Mouse (Mus musculus): ENCODE results near the gene Ston2. TPM values are rescaled to one million over a fixed set of nuclear protein-coding genes. Genes with fewer than 3 reads are reported as not detected.

Gene Ston2
- polyA plus RNA-seq, 1 experiment from 2014 or later, result 8.1 TPM

DNA sequence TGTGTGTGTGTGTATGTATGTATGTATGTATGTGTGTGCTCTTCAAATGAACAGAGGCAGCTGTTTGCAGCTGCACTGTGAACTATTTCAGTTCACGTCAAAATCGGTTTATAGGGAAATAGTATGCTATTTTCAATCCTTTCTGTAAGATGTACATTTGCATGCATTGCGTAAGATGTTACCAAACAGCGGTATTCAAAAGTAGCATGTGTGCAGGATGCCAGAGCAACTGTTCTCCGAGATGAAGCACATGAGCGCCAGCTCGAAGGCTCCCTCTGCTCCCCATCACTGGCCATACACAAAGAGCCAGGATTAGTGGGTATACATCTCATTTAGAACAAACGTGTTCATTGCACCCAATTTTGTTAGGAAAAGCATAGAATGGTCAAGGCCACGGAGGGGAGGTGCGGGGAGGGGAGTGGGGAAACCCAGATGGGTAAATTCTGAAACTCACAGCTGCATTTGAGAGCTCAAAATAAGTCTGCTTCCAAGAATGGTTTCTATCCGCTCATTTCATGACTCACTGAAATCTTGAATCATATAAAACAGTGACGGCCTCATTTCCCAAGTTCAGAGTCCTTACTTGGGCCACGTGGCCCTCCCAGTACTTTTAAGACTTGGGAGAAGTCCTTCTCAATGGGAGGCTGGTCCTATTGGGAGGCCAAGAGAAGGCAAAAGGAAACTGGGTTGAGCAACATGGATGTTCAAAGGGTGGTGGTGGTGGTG is 15.2 kb upstream of the Ston2 start:
- H3K9me3 ChIP-seq (replicated peaks; ENCODE audit: low read length), result no peaks in the 10 kb centered on the region
- H3K27me3 ChIP-seq (ENCODE audit: insufficient read depth, low read length), result no peaks in the 10 kb centered on the region
- DNase-seq (ENCODE audit: low spot score) (no peak), ATAC-seq (replicated peaks; ENCODE audit: low FRiP score, low read depth) (no peak)
- no peak overlapping the region for H3K4me2 ChIP-seq (ENCODE audit: low read length)
- TF ChIP-seq CTCF (IDR thresholded peaks at IDR 0.05; ENCODE audit: low read depth), result no peak
- 85% methylated on average over 13 of the region's 13 CpGs for WGBS
- H3K36me3 ChIP-seq (ENCODE audit: insufficient read depth, low read length), result peaks cover 2% of the 10 kb centered on the region; the same call in 1 of the 2 replicates
- H3K27ac ChIP-seq, result no peak overlapping the region
- no peak overlapping the region for H3K4me3 ChIP-seq (replicated peaks; ENCODE audit: low read depth, low read length)
- no peaks in the 10 kb centered on the region for H3K4me1 ChIP-seq (replicated peaks; ENCODE audit: insufficient read depth, low read length)
- H3K9ac ChIP-seq (ENCODE audit: low read depth, low read length), result no peak overlapping the region

DNA sequence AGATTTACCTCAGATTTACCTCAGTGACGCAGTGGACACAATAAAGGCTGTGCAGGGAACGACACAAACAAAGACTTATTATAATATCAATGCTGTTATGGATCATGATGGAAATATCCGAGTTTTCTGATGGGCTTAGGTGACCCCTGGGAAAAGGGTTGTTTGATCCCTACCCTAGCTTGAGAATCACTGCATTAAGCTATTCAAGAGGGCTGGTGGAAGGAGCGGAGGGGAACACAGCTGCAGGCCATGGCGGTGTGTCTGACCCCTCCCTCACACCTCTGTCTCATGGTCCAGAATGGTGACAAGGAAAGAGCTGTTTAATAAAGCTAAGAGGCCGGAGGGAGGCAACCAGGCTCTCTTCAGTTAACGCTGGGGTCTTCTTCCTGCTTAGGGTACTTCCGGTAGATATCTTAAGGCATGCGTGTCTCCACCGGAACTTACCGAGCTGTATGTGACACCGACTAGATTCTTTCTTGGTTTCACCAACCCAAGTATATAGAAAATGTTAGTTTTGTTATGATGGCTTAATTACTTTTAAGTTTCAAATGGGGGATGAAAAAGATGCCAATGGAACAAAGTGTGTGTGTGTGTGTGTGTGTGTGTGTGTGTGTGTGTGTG is 14.5 kb upstream of the Ston2 start:
- DNase-seq (ENCODE audit: low spot score) (no peak), ATAC-seq (replicated peaks; ENCODE audit: low FRiP score, low read depth) (no peak)
- H3K9ac ChIP-seq (ENCODE audit: low read depth, low read length), result no peak overlapping the region
- 89% methylated on average over 12 of the region's 12 CpGs for whole genome bisulfite sequencing
- 0 out of 2 replicates have a peak, but pooled peaks cover 2% of the 10 kb centered on the region for H3K36me3 ChIP-seq (ENCODE audit: insufficient read depth, low read length)
- no peaks in the 10 kb centered on the region for H3K27me3 ChIP-seq (ENCODE audit: insufficient read depth, low read length)
- no peak overlapping the region for H3K4me3 ChIP-seq (replicated peaks; ENCODE audit: low read depth, low read length)
- no peaks in the 10 kb centered on the region for H3K9me3 ChIP-seq (replicated peaks; ENCODE audit: low read length)
- H3K27ac ChIP-seq, result no peak overlapping the region
- H3K4me2 ChIP-seq (ENCODE audit: low read length), result no peak overlapping the region
- TF ChIP-seq CTCF (IDR thresholded peaks at IDR 0.05; ENCODE audit: low read depth), result no peak
- H3K4me1 ChIP-seq (replicated peaks; ENCODE audit: insufficient read depth, low read length), result no peaks in the 10 kb centered on the region

DNA sequence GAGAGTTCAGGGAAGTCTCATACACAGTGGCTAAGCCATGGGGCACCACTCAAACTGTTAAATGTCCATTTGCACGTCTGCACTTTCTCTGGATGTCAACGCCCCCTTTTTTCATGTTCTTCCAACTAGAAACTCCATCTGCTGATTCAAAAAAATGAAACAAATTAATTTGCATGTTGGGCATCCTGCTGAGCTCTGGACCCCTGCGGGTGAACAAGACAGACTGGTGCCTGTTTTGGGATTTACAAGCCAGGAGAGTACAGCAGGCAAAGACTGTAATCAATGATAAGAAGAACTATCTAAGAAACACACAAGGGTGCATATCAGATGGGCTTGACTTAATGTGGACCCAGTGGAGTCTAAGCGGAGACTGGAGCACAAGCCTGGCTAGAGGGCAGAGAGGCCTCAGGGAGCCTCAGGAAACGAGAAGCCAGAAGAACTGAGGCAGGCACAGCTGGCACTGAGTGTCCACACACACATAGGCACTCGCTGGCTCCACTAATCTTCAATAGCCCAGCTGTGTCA is 12.7 kb upstream of the Ston2 start:
- no peak overlapping the region for H3K9ac ChIP-seq (ENCODE audit: low read depth, low read length)
- no peaks in the 10 kb centered on the region for H3K9me3 ChIP-seq (replicated peaks; ENCODE audit: low read length)
- H3K36me3 ChIP-seq (ENCODE audit: insufficient read depth, low read length), result no peaks in the 10 kb centered on the region
- WGBS, result 71% methylated on average over 6 of the region's 6 CpGs
- ATAC-seq (replicated peaks; ENCODE audit: low FRiP score, low read depth), result no peak
- H3K4me1 ChIP-seq (replicated peaks; ENCODE audit: insufficient read depth, low read length), result no peaks in the 10 kb centered on the region
- H3K4me3 ChIP-seq (replicated peaks; ENCODE audit: low read depth, low read length), result no peak overlapping the region
- TF ChIP-seq CTCF (IDR thresholded peaks at IDR 0.05; ENCODE audit: low read depth), result no peak
- DNase-seq (ENCODE audit: low spot score), result no peak
- H3K27me3 ChIP-seq (ENCODE audit: insufficient read depth, low read length), result no peaks in the 10 kb centered on the region
- H3K4me2 ChIP-seq (ENCODE audit: low read length), result no peak overlapping the region
- H3K27ac ChIP-seq, result no peak overlapping the region

DNA sequence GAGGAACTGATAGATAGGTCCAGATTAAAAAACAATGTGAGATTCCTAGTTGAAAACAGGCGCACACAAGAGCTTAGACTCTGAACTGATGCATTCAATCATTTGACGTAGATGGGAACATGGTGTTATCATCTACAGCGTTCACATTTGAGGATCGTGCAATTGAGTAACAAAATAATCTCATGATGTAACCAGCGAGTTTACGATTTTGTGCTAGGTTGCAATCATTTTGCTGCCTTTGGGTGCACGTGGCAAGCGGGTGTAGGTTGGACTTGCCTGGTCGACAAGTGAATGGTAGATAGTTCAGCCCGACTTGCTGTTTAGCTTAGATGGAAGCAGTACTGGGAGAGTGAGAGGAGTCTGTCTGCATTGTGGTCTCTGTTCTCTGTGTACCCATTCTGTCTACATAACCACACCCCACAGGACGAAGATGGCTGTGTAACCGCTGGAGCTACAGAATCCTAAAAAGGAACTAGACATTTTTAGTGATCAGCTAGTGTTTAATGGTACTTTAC is 11.7 kb upstream of the Ston2 start:
- ATAC-seq (replicated peaks; ENCODE audit: low FRiP score, low read depth) (no peak), DNase-seq (ENCODE audit: low spot score) (no peak)
- Histone ChIP-seq H3K9me3 (replicated peaks; ENCODE audit: low read length) (no peaks in the 10 kb centered on the region), H3K4me3 (replicated peaks; ENCODE audit: low read depth, low read length) (no peak overlapping the region), H3K9ac (ENCODE audit: low read depth, low read length) (no peak overlapping the region), H3K4me1 (replicated peaks; ENCODE audit: insufficient read depth, low read length) (no peaks in the 10 kb centered on the region), H3K36me3 (ENCODE audit: insufficient read depth, low read length) (no peaks in the 10 kb centered on the region), H3K27me3 (ENCODE audit: insufficient read depth, low read length) (no peaks in the 10 kb centered on the region), H3K4me2 (ENCODE audit: low read length) (no peak overlapping the region), H3K27ac (no peak overlapping the region)
- no peak for TF ChIP-seq CTCF (IDR thresholded peaks at IDR 0.05; ENCODE audit: low read depth)
- WGBS, result 75% methylated on average over 12 of the region's 12 CpGs

DNA sequence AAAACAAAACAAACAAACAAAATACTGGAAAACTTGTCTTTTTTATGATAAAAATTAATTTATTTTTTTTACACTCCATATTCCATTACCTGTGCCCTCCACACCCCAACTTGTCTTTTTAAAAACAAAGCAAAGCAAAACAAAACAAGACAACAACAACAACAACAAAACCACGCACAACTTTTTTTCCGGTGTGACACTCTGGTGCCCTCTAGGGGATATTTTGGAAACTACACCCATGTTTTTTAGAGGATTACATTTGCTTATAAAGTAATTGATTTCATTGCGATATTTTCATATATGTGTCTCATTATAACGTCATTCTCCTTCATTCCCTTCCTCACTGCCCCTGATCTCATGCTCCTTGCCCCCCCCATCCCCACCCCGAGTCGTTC is 11.2 kb upstream of the Ston2 start:
- H3K9ac ChIP-seq (ENCODE audit: low read depth, low read length), result no peak overlapping the region
- no peaks in the 10 kb centered on the region for H3K27me3 ChIP-seq (ENCODE audit: insufficient read depth, low read length)
- H3K9me3 ChIP-seq (replicated peaks; ENCODE audit: low read length), result no peaks in the 10 kb centered on the region
- TF ChIP-seq CTCF (IDR thresholded peaks at IDR 0.05; ENCODE audit: low read depth), result peak; percentile 93
- H3K4me3 ChIP-seq (replicated peaks; ENCODE audit: low read depth, low read length), result no peak overlapping the region
- WGBS, result 19% methylated on average over 6 of the region's 6 CpGs
- H3K27ac ChIP-seq, result no peak overlapping the region
- no peaks in the 10 kb centered on the region for H3K36me3 ChIP-seq (ENCODE audit: insufficient read depth, low read length)
- DNase-seq (ENCODE audit: low spot score) (peak; percentile 32), ATAC-seq (replicated peaks; ENCODE audit: low FRiP score, low read depth) (no peak)
- H3K4me1 ChIP-seq (replicated peaks; ENCODE audit: insufficient read depth, low read length), result no peaks in the 10 kb centered on the region
- no peak overlapping the region for H3K4me2 ChIP-seq (ENCODE audit: low read length)

DNA sequence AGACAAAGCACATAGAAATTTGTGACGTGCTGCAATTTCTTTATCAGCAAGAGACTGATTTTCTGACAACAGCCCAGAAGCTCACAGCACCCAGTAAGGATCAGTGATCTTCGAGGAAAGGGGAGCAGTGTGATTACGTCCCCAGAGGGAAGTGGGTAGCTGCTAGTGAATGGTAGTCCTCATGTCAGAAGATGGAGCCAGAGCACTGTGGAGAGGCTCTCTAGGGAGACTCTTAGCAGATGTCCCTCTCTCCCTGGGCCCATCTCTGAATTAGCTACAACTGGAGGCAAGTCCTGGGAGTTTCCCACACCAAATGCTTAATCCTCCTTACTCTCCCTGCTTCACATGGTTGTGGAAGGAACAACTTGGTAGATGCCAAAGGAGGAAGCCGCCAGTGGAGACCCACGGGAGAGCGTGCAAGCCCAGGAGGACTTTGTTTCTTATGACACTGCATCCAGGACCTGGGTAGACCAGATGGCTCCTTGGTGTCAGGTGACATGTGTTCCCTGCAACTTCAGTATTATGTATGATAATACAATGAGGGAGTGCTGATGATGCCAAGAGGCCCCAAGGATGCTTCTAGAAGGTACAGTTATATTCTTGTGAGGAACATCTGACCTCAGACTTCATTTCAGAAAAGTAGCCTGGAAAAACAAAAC is 10.7 kb upstream of the Ston2 start:
- no peak overlapping the region for H3K9ac ChIP-seq (ENCODE audit: low read depth, low read length)
- H3K4me1 ChIP-seq (replicated peaks; ENCODE audit: insufficient read depth, low read length), result no peaks in the 10 kb centered on the region
- 85% methylated on average over 6 of the region's 6 CpGs for WGBS
- ATAC-seq (replicated peaks; ENCODE audit: low FRiP score, low read depth) (peak; percentile 70), DNase-seq (ENCODE audit: low spot score) (peak; percentile 20)
- no peak overlapping the region for H3K27ac ChIP-seq
- no peaks in the 10 kb centered on the region for H3K27me3 ChIP-seq (ENCODE audit: insufficient read depth, low read length)
- no peak for TF ChIP-seq CTCF (IDR thresholded peaks at IDR 0.05; ENCODE audit: low read depth)
- H3K4me2 ChIP-seq (ENCODE audit: low read length), result no peak overlapping the region
- no peak overlapping the region for H3K4me3 ChIP-seq (replicated peaks; ENCODE audit: low read depth, low read length)
- H3K36me3 ChIP-seq (ENCODE audit: insufficient read depth, low read length), result no peaks in the 10 kb centered on the region
- no peaks in the 10 kb centered on the region for H3K9me3 ChIP-seq (replicated peaks; ENCODE audit: low read length)
